Mouse (Mus musculus) frontal cortex, postnatal 14 days (tissue): Measurements from ENCODE around the gene Gm17018.
"Not testable (repeated sequence)": the region's sequence is repeated elsewhere in the genome, so short reads cannot be mapped to it uniquely, and the experiment has no call there.

Experiments
- DNase-seq, 2 experiments: peaks; one replicate each; pipeline ENCODE4 v3.0.0; 2022; ENCODE audit warnings: low spot score in 2 of 2

The Gm17018 gene

DNA sequence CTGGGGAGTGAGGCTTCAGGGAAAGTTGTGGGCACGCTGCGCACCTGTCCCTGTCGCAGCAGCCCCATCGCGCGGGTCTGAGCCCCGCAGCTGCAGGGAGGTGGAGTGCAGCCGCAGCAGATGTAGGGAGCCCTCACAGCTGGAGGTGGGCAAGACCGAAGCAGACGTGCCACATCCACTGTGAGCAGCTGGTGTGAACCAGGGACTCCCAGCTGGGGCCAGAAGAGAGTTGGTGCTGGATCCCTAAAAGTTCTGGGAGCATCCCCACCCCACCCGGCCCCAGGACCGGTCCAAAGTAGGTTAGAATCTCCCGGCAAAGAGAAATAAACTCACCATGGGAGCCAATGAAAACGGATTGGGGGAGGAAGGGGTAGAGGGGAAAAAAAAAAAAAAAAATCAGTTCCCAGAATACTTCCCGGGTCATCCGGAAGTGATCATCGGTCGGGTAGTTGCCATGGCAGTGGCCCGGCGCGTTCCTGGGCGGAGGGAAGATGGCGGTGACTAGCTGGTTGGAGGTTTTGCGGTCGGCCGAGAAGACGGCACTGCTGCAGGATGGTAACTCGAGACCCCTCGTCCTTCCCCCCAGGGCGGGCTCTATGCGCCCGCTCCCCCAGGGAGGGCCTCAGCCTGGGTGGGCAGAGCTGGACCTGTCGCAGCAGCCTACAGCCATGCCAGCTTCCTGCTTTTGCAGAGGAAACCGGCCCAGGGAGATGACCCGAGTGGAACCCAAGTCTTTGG, at the start of gene Gm17018, which contains the start of gene Poll:
Gene Gm17018, plus strand, starts transcription at position 463 of the 738 bp plus-strand sequence.
Gene Poll, minus strand, starts transcription at position 379 of the 738 bp plus-strand sequence.
- peak; percentile 72 to 77 for DNase-seq

DNA sequence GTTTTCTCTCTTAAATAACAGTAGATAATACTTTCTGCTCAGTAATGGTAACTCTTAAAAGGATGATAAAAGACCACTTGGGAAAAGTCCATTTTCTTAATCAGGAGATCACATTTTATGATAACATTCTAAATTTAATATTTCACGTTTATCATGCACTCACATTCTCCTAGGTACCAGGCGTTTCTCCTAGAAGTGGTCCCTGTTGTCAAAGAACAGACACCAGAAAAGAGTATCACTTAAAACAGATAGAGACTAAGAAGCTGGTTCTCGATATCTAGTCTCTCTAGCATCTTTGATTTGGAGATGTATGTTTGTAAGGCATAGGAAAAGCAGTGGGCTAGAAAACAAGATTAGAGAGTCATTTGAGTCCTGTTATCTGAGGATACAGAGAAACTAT, 49.7 kb upstream of the Gm17018 start:
- DNase-seq, result no peak

DNA sequence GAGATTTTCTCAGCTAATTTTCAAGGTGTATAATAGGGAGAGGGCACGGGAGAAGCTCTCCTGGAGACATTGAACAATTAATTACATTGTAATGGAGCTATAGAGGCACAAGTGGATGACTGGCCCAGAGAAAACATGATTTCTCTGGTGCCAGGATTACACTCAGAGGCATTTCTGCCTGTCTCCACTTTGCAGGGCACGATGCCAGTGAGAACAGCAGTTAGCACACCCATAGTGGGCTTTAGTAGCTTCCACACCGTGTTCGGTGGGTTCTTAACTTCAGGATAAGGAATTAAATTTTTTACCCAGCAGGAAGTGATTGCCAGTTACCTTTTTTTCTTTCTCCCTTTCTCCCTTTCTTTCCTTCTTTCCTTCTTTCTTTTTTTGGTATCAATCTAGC, 49.0 kb upstream of the Gm17018 start:
- no peak for DNase-seq

DNA sequence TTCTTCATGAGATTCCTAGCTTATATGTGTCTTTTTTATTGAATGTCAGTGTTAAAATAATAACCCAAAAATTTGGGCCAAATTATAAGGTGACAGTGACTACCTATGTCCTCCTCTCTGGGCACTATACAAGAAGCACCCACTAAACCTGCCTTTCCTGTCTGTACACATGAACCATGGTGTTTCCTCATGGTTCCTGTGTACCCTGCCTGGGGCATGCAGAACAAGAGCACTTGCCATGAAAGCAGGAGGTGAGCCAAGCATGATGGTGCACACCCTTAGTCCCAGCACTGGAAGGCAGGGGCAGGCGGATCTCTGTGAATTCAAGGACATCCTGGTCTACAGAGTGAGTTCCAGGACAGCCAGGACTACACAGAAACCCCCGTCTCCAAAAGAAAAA, 45.1 kb upstream of the Gm17018 start:
- no peak for DNase-seq

DNA sequence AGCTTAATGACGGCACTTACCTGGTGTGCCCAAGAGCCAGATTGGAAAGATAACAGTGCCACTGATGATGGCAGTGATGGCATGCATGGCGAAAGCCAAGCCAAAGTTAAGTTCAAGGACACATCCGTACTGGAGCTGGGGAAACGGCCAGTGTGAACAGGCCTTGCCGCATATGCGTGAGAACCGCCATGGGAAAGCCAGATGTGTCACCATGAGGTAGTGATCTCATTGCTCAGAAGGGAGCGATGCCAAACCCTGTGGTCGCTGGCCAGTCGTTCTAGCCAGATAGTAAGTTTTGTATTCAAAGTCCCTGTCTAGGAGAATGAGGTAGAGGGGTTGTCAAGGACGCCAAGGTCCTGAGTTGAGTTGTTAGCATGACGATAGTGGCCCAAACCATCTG, 44.2 kb upstream of the Gm17018 start:
- no peak for DNase-seq

DNA sequence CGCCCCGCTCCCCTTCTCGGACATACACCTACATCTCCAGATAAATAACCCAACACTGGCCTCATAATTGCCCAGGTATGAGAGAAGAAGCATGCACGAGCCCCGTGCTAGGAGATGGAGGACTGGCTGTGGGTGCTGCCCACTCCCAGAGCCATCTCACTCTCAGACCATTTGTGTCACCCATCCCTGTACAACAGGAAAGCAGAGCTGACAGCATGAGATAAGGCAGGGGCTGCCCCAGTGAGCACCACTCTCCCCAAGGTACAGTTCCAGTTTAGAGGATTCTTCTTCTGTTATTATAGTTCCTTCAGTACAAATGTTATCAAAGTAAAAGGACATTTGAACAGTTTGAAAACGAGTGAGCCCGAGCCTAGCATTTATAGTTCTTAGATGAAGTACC, 33.0 kb upstream of the Gm17018 start:
- no peak for DNase-seq

DNA sequence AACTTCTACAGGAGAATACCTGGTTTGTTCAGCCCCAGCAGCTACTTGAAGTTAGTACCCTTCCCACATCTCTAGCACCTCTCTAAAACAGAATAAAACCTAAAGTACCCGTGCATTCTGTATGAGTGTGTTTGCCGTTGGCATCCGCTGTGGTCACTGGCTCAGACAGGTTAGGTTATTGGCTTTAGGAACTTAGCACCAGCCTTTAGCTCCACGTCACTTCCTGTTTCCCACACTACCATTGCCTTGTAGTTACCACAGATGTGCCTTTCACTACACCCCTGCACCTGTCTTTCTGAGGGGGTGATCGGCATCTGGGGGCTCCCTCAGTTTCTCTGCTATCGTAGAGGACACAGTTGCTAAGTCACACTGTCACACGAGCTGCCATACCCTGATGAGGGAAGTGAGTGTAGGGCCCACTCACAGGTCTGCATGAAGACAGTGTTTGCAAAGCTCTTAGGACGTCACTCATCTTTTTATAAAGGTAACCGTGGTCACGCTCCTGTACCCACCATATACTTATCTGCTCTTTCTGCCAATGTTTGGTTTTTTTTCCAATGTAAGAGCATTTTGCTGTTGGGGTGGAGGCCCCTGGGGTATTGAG, 32.4 kb upstream of the Gm17018 start:
- DNase-seq, result no peak

DNA sequence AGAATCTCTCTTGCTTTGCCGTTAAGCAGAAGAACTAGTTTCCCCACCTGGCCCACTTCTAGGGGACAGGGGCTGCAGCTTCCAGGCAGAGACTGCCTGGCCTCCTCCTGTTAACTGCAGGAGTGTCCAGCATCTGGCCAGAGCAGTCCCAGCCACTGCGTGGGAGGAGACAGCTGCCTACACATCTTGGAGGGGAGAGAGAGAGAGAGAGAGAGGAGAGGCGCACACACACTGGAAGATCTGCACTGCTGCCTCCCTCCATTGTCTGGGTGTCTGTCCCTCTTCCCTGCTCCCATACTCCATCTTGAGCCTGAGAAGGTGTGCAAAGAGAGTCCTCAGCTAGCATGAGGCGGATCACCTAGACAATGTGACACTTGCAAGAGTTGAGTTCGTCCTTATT, 31.1 kb upstream of the Gm17018 start:
- no peak for DNase-seq

DNA sequence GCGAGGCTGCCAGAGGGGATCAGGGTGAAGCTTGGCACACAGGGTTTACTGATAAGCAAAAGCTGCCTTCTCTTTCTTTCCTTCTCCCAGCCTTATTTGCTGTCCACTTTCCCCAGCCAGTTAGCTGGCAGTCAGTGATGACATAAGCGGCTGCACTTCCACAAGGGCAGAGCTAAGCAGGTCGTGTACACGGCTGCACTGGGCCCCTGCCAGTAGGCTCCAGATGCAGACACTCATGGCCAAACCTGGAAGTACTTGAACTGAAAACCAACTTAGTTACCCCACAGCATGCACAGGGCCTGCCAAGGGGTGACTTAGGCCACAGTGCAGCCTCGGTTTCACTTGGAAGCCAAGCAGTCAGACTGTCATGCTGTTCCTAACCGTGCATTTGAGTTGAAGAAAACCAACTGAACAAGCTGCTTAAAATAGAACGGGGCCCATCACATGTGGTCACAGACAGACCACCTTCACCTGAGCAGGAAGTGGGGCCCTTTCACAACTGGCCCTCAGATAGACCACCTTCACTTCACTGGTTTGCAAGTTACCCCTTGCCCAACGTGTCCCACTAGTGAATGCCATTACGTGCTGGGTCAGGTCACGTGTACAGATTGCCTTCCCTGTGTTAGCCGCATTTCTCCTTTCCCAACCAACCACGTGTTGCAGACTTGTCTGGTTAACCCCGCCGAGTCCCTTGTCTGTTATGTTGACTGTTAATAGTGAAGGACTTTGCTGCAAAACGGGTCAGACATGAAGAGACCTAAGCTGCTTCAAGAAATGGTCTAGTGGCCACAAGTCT, 30.0 kb upstream of the Gm17018 start:
- no peak for DNase-seq

DNA sequence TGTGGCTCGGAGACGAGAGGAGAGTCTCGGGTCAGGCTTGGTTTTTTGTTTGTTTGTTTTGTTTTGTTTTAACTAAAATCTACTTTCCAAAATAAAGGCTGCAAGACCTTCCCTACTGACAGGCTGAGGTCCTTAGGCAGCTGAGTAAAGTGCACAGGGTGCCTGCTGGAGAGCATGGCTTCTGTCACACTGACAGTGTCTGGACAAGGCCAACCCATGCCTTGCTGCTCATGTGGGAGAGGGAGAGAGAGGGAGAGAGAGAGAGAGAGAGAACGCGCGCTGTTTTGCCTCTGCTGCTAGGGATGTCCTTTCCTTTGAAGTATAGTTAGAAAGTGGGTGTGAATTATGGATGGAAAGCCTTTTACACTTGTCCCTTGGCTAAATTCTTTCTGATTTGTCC, 28.9 kb upstream of the Gm17018 start:
- DNase-seq, result no peak

DNA sequence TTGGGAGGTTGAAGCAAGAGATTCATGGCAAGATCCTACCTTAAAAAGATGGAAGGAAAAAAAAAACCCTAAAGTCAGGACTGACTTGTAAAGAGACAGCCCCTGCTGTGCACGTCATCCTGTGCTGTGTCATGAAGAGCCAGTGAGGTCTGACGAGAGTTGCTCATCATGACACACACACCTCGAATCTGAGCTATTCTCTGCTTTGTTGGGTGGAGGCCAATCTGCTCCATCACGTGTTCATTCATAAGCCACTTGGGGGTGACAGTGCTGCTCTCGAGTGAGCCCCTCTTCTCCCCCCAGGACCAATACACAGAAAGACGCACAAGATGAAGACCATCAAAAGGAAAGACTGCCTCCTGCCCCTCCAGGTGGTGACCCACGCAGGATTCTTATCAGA, 26.8 kb upstream of the Gm17018 start:
- no peak for DNase-seq

DNA sequence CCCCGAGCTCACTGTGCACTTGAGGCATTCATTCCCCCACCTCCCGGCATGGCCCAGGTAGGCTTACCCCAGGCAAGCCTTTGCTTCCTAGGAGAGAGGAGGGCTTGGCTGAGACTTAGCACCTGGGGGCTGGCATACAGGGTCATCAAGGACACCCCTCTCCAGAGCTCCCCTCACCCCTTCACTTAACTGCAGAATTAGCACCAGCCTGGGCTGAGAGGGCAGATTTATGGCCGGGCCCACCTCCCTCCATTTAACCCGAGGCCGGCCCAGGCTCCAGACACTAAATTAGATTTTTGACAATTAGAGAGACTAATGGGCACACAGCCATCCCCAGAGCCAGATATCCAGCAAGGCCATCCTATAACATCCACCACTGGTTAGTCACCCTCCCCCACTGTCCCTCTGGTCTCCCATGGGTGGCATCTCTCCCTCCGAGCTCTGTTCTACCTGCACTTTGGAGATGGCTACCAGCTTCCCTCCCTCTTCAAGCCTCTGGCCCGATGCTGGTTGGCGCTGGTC, 25.1 kb upstream of the Gm17018 start:
- no peak for DNase-seq

DNA sequence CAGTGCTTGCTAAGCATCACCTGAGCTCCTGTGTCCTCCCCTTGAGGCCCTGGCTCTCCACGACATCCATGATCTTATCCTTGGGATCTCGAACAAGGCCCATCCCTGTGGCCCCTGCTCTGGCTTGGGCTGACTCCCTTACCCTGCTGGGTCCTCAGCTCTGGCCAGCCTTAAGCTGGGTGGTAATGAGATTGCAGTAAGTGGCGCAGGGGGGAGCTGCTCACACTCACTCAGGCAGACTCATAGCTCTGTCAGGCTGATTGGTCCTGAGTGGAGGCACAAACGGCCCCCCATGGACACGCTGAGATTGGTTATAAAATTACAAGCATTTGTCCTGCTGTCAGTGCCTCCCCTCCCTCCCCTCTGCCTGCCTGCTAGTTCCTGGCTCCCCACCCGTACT, 24.5 kb upstream of the Gm17018 start:
- no peak for DNase-seq

DNA sequence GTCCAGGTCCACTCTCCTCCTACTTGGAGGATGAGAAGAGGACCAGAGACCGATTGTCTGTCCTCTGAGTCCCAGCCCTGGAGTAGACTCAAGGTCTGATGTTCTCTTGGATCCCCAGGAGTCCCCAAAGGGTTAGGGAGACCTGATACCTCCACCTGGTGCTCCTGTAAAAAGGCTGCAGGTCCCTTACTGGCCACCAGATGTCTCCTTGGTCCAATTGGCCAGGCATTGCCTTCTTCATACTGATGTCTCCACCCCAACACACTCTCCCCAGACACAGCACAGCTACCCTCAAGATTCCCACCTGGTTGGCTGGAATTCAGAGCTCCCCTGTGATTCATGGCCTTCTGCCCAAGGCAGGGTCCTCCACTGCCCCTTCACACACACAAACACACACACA, 22.9 kb upstream of the Gm17018 start:
- no peak for DNase-seq

DNA sequence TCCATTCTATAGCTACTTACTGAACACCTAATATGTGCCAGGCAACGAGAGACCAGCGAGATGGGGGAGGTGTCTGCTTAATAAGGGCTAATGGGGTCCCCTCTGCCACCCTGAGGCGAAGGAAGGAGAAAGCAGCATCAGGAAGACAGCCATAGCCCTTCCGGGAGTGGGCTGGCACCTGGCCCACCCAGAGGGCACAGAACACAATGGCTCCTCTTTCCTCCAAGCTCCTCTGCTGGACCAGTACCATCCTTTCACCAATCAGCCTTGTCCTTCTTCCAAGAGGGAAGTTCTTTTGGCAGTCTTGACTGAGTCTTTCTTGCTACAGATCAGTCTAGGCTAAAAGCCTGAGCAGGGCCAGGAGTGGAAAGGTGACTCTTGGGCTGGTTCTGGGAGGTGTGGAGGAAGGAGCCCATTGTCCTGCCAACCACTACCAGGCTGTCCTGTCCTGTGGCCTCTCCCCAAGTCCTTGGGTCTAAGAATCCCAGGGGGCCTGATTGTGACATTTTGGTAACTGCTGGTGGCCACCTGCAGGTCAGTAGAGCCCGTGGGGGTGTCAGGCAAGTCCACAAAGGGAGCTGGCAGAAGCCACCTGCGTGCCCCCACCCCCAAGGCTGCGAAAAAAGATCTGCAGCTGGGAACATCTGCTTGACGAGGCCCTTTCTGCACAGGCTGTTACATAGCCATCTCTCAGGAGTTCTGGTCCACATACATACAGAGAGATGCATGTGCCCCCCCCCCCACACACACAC, 19.6 kb upstream of the Gm17018 start:
- no peak for DNase-seq

DNA sequence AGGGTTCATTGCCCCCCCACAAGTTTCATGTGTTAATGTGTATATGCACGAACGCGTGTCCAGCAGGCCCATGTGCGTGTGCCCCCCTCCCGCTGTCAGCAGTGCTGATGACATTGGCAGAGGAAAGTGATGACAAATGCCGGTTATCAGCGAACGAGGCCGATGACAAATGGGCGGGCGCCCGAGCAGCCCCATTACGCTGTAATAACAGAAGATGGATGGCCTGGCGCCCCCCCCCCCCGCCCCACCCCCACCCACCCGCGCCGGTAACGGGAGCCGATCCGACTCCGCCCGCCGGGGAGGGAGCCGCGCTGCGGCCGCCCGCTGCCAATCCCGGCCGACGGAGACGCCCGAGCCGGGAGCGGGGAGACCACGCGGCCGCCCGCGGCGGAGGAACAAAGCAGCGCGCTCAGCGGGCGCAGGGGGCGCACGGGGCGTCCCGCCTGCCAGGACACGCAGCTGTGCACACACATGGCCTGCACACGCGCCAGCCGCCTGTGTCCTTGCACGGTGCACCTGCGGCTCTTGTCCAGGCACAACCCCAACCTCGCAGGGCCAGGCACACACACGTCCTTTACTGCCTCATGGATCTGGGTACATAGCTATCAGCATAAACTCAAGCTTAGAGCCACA, 18.9 kb upstream of the Gm17018 start:
- no peak for DNase-seq

DNA sequence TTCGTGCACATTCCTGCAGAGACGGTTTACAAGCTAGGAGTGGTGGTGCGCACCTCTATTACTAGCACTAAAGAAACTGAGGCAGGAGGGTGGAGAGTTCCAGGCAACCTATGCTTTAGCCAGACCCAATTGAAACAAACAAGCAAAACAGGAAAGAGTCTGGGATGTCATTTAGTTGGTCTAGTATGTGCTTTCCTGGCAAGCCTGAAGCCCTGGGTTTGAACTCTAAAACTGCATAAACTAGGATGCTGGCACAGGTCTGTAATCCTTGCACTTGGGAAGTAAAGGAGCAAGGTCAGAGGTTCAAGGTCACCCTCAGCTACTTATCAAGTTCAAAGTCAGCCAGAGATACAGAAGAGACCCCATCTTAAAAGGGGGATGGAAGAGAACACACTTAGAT, 18.4 kb upstream of the Gm17018 start:
- DNase-seq, result no peak

DNA sequence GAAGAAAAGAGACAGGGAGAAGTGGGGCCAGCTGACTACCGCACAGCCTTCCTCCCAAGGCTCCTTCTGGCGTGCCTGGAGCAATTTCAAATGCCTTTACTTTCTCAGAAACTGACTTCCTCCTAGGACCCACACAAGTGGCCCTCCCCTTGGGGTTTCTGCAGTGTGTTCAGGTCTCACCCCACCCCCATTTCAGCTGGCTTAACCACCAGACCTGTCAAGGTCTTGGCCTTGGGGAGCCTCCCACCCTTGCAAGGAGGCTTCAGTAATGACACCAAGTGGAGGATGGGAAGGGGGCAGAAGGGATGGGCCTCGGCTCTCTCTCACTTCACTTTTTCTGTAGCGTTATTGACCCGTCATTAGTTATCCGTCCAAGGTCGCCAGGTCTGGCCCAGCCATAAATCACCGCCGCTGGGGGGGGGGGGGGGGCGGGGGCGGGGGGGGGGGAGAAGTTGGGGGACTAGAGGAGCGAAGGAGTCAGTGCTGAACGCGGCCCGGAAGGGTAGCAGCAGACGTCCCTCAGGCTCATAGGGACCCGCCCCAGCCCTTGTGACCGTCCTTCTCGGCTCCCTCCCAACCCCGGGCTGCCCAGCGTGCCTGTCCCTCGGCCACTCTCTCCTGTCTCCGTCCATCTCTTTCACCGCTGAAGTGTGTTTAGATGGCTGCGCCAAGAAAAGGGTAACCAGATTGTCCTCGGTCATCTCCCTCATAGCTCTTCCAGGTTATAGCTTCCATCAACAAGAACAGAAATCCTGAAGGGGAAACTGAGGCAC, 16.1 kb upstream of the Gm17018 start:
- DNase-seq, result no peak

DNA sequence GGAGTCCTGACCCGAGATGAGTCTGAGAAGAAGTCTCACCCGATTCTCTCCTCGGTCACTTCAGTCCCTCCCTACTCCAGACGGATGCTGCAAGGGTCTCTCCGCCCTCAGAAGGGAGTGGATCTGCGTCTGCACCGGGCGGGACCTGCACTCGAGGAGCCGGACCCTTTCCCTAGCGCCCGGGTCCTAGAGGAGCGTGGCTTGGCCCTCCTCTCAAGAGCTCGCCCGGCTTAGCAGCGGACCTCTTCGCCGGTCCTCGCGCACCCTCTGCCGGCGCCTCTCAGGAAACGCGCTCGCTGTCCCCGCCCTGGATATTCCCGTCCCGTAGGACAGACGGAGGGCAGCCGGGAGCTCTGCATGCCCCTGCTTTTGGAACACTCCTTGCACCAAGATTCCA, 15.5 kb upstream of the Gm17018 start:
- DNase-seq, result peak in 1 of 2 experiments; percentile 79

DNA sequence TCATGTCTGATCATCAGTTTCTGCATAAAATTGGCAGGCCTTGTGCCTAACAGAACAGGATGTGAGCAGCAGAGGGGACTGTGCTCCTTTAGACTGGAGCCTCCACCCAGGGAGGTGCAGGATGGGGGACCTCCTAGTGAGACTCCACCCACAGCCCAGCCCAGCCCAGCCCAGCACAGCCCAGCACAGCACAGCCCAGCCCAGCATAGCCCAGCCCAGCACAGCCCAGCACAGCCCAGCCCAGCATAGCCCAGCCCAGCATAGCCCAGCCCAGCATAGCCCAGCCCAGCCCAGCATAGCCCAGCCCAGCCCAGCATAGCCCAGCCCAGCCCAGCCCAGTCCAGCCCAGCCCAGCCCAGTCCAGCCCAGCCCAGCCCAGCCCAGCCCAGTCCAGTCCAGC, 12.2 kb upstream of the Gm17018 start:
- not testable (repeated sequence) for DNase-seq
